Mouse (Mus musculus): ENCODE measurements at regions not wholly inside any gene's neighbourhood (a gene's known extent, or its start where the extent isn't known, plus 50 kb on each side); places are given as distances from the start of the nearest gene placed in this dataset.

- TF ChIP-seq CTCF (IDR thresholded peaks at IDR 0.05) (no peak), EP300 (IDR thresholded peaks at IDR 0.05) (no peak)
Measured at GRCm38 (mm10) chr12:77148146-77148545, 89.8 kb upstream of the Fut8 start.
